Comparison of ENCODE assay signal across 24 mouse cellular contexts in genomic region chr13:69672565-69672964, GRCm38 (mm10).
"Had no signal": no experiment of that assay in that cellular context is flagged by ENCODE, and none has a peak within 500 bp of the region (broad histone marks: within the 10 kb centered on the region; RNA-seq: fewer than 3 reads in every experiment).

No protein-coding gene starts in this region.

- H3K27ac ChIP-seq: liver, embryonic 13.5 days; liver, embryonic 15.5 days; lung, embryonic 15.5 days; macrophage; midbrain, embryonic 13.5 days; midbrain, embryonic 15.5 days; neural tube, embryonic 13.5 days; neural tube, embryonic 15.5 days had no signal

- H3K9me3 ChIP-seq: liver, embryonic 13.5 days; liver, embryonic 15.5 days; lung, embryonic 15.5 days; midbrain, embryonic 13.5 days; midbrain, embryonic 15.5 days; neural tube, embryonic 13.5 days; neural tube, embryonic 15.5 days had no signal

- H3K4me3 ChIP-seq: liver, embryonic 13.5 days; liver, embryonic 15.5 days; lung, embryonic 15.5 days; megakaryocyte, embryonic 14.5 days; midbrain, embryonic 13.5 days; midbrain, embryonic 15.5 days; myocyte; neural tube, embryonic 13.5 days; neural tube, embryonic 15.5 days had no signal

- H3K4me2 ChIP-seq: liver, embryonic 13.5 days; liver, embryonic 15.5 days; lung, embryonic 15.5 days; midbrain, embryonic 11.5 days; midbrain, embryonic 13.5 days; midbrain, embryonic 15.5 days; neural tube, embryonic 13.5 days; neural tube, embryonic 15.5 days had no signal

- H3K36me3 ChIP-seq: liver, embryonic 13.5 days; liver, embryonic 15.5 days; lung, embryonic 15.5 days; midbrain, embryonic 13.5 days; midbrain, embryonic 15.5 days; neural tube, embryonic 13.5 days; neural tube, embryonic 15.5 days had no signal

- H3K9ac ChIP-seq: liver, embryonic 13.5 days; liver, embryonic 15.5 days; liver, postnatal 0 days; lung, embryonic 15.5 days; midbrain, embryonic 13.5 days; midbrain, embryonic 15.5 days; neural tube, embryonic 13.5 days; neural tube, embryonic 15.5 days had no signal

- DNase-seq: liver, embryonic 13.5 days; liver, postnatal 0 days; lung, adult 2 months; lung, postnatal 14 days; lung, postnatal 36 days; retina, postnatal 1 day; right cerebral cortex, adult 18-20 months; right cerebral cortex, postnatal 25 days; right cerebral cortex, postnatal 4 days; spleen, adult 18-20 months; thymus, adult 18-20 months; thymus, postnatal 14 days; thymus, postnatal 36 days had no signal

- H3K27me3 ChIP-seq: liver, embryonic 13.5 days; liver, embryonic 15.5 days; lung, embryonic 15.5 days; megakaryocyte, embryonic 14.5 days; midbrain, embryonic 13.5 days; midbrain, embryonic 15.5 days; neural tube, embryonic 13.5 days; neural tube, embryonic 15.5 days had no signal

- H3K4me1 ChIP-seq: liver, embryonic 13.5 days; liver, embryonic 15.5 days; lung, embryonic 15.5 days; megakaryocyte, embryonic 14.5 days; midbrain, embryonic 13.5 days; midbrain, embryonic 15.5 days; neural tube, embryonic 13.5 days; neural tube, embryonic 15.5 days had no signal

- ATAC-seq: liver, postnatal 0 days; lung, postnatal 0 days; midbrain, embryonic 13.5 days; midbrain, embryonic 15.5 days had no signal
